Mouse (Mus musculus): Measurements from ENCODE around the gene Nr2f2. TPM values are rescaled to one million over a fixed set of nuclear protein-coding genes. Genes with fewer than 3 reads are reported as not detected.

Gene Nr2f2
- polyA plus RNA-seq, 1 experiment from 2014 or later = 62.3 TPM

DNA sequence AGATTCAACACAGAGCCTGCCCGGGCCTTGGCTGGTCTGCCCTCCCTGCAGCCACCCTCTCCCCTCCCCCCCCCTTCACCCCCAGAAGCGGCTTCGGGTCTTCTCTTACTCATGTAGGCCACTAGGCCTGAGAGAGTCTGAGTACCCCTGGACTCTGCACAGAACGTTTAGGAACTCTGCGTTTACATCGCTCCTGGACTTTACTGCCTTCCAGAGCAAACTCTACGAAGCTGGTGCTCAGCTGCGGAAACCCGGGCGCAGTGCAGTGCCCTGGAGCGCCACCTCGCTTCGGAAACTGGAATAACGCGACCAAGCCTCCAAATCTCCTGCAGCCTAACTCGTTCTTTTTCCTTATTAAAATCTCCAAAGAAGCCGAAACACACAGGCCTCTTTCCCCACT is 31.7 kb downstream of the Nr2f2 start:
- 1% methylated on average over 17 of the region's 17 CpGs for WGBS
- no peak overlapping the region for H3K27ac ChIP-seq
- peak overlapping the region; percentile 56 for H3K4me2 ChIP-seq (replicated peaks)
- no peak overlapping the region for H3K9ac ChIP-seq
- H3K9me3 ChIP-seq = no peaks in the 10 kb centered on the region
- H3K4me1 ChIP-seq = peaks cover 40% of the 10 kb centered on the region
- peak overlapping the region; percentile 25; the same call in 1 of the 2 replicates for H3K4me3 ChIP-seq
- peaks cover 97% of the 10 kb centered on the region for H3K27me3 ChIP-seq
- no peaks in the 10 kb centered on the region for H3K36me3 ChIP-seq
- peak; percentile 33 for ATAC-seq (ENCODE audit: low FRiP score, low read depth)

DNA sequence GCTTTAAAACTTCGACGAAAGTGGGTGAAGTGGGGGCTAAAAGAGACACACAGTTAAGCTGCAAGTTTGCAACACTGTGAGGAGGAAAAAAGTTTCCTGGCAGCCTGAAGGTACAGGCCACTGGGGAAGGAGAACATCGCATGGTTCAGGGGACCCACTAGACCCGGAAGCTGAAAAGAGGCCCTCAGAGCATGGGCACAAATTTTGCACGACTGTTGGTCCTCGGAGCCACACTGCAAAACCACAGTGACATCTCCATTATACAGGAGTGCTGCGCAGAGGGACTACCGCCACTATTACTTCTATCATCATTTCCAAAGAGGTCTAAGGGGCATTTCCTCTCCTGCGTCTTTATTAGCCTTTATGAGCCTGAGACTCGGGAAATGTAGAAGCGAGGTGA is 32.7 kb downstream of the Nr2f2 start:
- peaks cover 97% of the 10 kb centered on the region for H3K27me3 ChIP-seq
- WGBS = 4% methylated on average over 11 of the region's 11 CpGs
- H3K27ac ChIP-seq = no peak overlapping the region
- H3K4me3 ChIP-seq = no peak overlapping the region
- peaks cover 40% of the 10 kb centered on the region for H3K4me1 ChIP-seq
- H3K9me3 ChIP-seq = no peaks in the 10 kb centered on the region
- H3K36me3 ChIP-seq = no peaks in the 10 kb centered on the region
- no peak for ATAC-seq (ENCODE audit: low FRiP score, low read depth)
- H3K9ac ChIP-seq = no peak overlapping the region
- H3K4me2 ChIP-seq (replicated peaks) = no peak overlapping the region

DNA sequence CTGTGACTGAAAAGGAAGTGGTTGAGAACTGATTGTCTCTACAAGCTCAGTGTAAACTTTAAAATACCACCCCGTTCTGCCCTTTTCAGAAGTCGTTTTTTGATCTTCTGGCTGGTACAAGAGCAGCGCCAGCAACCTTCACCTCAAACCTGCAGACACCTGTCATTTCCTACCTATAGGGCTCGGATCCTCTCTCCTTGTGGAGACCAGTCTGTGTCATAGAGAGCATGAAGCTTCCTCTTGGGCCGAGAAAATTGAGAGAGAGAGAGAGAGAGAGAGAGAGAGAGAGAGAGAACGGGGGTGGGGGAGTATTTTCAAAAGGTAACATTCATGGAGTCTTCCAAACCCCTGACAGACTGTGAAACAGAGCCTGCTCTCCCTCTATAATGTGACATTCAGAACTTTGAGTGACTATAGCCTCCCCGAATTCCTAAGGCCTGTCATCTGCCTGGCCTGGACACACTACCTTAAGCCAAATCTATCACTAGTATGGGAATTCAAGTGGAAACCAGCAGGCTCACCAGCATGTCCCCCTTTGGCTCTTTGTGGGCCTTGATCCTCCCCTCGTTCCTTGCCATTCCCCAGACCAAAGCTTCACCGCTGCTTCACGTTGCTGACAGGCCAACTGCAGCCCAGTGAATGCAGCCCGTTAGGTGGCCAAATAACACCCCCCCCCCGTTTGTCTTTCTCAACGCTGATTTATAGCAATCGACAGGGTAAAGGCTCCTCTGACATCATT is 33.4 kb downstream of the Nr2f2 start:
- Histone ChIP-seq H3K4me1 (peaks cover 38% of the 10 kb centered on the region), H3K4me3 (no peak overlapping the region), H3K27ac (no peak overlapping the region), H3K4me2 (replicated peaks) (no peak overlapping the region), H3K27me3 (peaks cover 97% of the 10 kb centered on the region), H3K9me3 (no peaks in the 10 kb centered on the region), H3K9ac (no peak overlapping the region), H3K36me3 (no peaks in the 10 kb centered on the region)
- no peak for ATAC-seq (ENCODE audit: low FRiP score, low read depth)
- 9% methylated on average over 14 of the region's 14 CpGs for WGBS

DNA sequence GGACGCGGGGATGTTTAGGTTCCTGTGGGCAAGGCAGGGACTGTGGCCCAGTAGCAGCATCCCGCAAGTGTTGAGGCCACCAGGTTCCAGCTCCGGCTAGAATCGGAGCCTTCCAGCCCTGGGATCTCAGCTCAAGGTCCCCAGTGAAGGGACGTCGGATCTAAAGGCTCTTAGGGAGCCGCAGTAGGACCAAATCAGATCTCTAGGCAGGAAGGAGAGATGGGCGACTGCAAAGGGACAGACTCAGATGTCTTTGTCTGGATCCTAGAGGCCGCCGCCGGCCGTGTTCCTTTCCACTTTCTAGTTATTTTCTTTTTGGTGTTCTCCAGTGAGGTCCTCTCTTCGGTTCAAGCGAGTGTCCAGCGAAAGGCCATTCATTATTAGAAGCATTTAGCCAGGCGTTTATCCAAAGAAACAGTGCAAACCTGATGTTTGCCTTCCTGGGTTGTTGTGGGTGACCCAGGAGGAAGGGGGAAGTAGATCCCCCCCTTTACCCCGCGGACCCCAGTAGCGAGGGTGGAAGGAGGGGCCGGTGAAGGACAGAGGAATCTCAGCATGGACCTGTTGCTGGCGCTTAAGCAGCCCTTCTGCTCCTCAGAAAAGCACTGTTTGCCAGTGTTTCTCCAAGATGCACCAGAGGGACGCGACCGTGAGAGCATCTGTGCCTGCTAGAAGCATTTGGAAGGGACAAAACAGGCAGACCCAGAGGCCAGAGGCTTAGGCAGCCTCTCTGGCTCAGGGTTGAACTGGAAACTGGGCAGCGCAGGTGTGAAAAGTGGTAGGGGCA is 34.3 kb downstream of the Nr2f2 start:
- no peak overlapping the region for H3K27ac ChIP-seq
- H3K9ac ChIP-seq = peak overlapping the region; percentile 53; the same call in 1 of the 2 replicates
- no peaks in the 10 kb centered on the region for H3K9me3 ChIP-seq
- H3K4me3 ChIP-seq = peak overlapping the region; percentile 46
- H3K4me2 ChIP-seq (replicated peaks) = peak overlapping the region; percentile 81
- H3K36me3 ChIP-seq = no peaks in the 10 kb centered on the region
- H3K27me3 ChIP-seq = peaks cover 97% of the 10 kb centered on the region
- WGBS = 3% methylated on average over 26 of the region's 26 CpGs
- peaks cover 29% of the 10 kb centered on the region for H3K4me1 ChIP-seq
- no peak for ATAC-seq (ENCODE audit: low FRiP score, low read depth)

DNA sequence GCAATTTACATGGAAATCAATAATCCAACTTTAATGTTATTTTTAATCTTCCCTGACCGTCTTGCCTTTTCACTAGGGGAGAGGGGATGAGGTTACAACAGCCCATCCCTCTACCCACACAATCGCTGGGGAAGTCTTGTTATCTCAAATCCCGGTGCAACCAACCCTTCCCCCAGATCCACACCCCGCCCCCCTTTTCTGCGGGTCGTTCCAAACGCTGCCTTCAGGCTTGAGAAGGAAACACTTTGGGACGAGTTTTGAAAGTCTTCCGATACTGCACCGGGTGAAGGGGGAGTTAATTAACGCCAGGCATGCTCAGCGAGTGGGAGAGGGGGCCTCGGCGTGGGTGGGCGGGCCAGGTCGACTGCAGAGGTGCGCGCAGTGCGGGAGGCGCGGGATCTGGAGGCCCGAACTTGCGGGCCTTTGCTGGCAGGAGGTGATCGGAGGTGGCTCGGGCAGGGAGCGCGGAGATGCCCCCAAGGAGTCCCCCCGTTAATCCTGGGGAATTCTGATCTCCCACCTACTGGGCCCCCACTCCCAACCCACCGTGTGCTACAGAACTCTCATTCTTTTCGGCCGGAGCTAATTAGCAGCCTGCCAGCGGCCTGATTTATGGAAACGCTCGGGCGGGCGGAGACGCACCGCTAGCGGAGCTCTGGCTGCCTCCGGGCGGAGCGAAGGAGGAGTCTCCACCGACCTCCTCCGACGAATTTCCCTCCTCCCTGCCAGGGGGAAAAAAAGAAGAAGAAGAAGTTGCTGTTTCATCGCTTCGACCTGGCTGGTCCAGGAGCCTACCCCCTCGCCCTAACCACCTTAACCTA is 35.1 kb downstream of the Nr2f2 start:
- Histone ChIP-seq H3K36me3 (no peaks in the 10 kb centered on the region), H3K27ac (no peak overlapping the region), H3K27me3 (peaks cover 97% of the 10 kb centered on the region), H3K4me3 (peak overlapping the region; percentile 46), H3K4me2 (replicated peaks) (peak overlapping the region; percentile 81), H3K4me1 (peaks cover 30% of the 10 kb centered on the region), H3K9me3 (no peaks in the 10 kb centered on the region), H3K9ac (peak overlapping the region; percentile 53)
- under 1% methylated on average over 48 of the region's 48 CpGs for WGBS
- peak; percentile 65 for ATAC-seq (ENCODE audit: low FRiP score, low read depth)

DNA sequence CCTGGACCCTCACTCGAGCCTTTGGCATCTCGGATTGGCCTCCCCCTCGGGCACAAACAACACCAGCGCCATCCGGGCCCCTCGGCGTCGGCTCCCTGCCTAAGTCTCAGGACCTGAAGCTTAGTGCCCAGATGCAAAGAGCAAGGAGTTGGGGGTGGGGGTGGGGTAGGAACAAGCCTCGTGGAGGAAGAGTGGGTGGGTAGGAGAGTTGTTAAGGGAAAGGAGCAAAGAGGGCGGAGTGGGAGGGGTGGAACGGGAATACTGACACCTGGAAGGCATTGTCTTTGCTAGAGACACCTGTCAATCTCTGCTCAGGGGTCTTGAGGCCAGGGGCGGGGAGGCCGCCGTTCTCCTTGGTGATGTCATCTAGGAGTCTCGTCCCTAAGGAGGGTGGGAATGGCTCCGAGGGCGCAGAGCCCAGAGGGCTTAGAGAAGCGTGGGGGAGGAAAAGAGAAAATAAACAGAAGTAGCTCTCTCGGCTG is 35.7 kb downstream of the Nr2f2 start:
- H3K9ac ChIP-seq = no peak overlapping the region
- H3K4me1 ChIP-seq = peaks cover 34% of the 10 kb centered on the region
- WGBS = under 1% methylated on average over 19 of the region's 19 CpGs
- peak overlapping the region; percentile 81 for H3K4me2 ChIP-seq (replicated peaks)
- no peak for ATAC-seq (ENCODE audit: low FRiP score, low read depth)
- H3K4me3 ChIP-seq = peak overlapping the region; percentile 46
- no peaks in the 10 kb centered on the region for H3K36me3 ChIP-seq
- H3K27me3 ChIP-seq = peaks cover 97% of the 10 kb centered on the region
- no peaks in the 10 kb centered on the region for H3K9me3 ChIP-seq
- no peak overlapping the region for H3K27ac ChIP-seq

DNA sequence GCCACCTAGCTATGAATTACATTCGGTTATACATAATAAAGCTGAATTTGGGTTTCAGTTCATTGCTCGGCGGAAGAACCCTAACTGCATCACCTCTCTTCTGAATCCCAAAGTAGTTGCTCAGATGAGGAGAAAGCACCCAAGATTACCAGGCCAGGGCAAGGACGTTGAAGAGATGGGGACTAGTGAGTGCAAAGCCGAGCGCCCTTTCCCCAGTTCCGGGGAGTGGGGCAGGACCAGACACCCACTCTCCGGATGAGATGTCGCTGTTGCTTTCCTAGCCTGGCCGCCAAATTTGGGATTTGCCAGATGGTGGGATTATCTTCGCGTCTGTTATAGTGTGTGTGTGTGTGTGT is 36.4 kb downstream of the Nr2f2 start:
- Histone ChIP-seq H3K36me3 (no peaks in the 10 kb centered on the region), H3K4me2 (replicated peaks) (no peak overlapping the region; the same call in 1 of the 2 replicates), H3K4me3 (peak overlapping the region; percentile 7; the same call in 1 of the 2 replicates), H3K9me3 (no peaks in the 10 kb centered on the region), H3K4me1 (peaks cover 34% of the 10 kb centered on the region), H3K27me3 (peaks cover 97% of the 10 kb centered on the region), H3K27ac (no peak overlapping the region), H3K9ac (no peak overlapping the region)
- 3% methylated on average over 12 of the region's 12 CpGs for WGBS
- no peak for ATAC-seq (ENCODE audit: low FRiP score, low read depth)

DNA sequence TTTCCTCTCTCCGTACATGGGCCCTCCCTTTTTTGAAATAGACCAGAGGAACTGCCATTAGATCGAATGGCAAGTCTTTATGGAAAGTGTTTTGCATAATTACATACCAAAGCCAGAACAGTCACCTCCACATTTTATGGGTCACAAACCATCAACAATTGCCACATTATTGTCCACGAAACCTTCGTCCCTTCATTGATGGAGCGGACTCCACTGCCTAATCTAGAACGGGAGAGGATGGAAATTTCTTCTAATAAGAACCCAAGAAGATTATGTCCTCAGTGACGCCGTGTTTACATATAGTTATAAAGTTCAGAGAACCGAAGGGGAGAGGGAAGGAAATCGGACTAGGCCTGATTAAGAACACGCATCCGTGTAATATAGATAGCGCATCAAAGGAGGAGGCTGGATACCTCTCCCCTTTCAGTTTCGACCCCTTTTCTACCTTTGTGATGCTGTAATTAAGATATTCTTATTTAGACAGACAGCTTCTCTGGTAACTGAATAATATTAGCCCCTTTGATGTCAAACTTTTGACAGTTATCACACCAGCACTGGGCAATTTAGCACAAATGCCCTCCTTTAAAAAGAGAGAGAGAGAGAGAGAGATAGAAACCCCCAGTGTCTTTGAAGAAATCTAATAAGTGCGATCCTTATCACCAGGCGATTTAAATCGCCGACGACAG is 36.9 kb downstream of the Nr2f2 start:
- Histone ChIP-seq H3K4me3 (no peak overlapping the region), H3K4me1 (peaks cover 32% of the 10 kb centered on the region), H3K27ac (no peak overlapping the region), H3K4me2 (replicated peaks) (no peak overlapping the region), H3K36me3 (no peaks in the 10 kb centered on the region), H3K9ac (no peak overlapping the region), H3K27me3 (peaks cover 98% of the 10 kb centered on the region), H3K9me3 (no peaks in the 10 kb centered on the region)
- 8% methylated on average over 19 of the region's 19 CpGs for WGBS
- ATAC-seq (ENCODE audit: low FRiP score, low read depth) = no peak

DNA sequence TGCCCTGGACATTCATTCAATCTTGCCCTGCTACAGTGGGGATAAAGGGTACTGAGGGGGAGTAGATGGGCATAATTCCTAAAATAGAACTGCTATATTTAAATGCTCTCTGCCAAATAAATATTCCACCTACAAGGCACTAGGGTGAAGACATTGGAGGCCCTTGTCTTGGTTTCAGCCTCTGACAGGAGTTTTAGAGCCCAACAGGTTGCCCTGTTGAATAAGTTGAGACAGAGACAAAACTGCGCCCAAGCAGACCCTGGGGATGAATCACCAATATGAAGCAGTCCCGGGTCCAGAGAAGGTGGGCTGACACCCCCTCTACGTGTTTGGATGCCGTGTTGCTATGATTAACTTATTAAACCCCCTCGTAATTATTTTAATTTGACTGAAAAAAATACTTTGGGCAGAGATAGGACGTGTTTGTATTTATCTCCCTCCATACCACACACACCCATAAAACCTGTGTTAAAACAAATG is 37.5 kb downstream of the Nr2f2 start:
- H3K9ac ChIP-seq = no peak overlapping the region
- 5% methylated on average over 6 of the region's 6 CpGs for WGBS
- no peak overlapping the region for H3K27ac ChIP-seq
- no peaks in the 10 kb centered on the region for H3K9me3 ChIP-seq
- H3K4me2 ChIP-seq (replicated peaks) = no peak overlapping the region
- no peak overlapping the region for H3K4me3 ChIP-seq
- H3K4me1 ChIP-seq = peaks cover 32% of the 10 kb centered on the region
- H3K27me3 ChIP-seq = peaks cover 100% of the 10 kb centered on the region
- no peaks in the 10 kb centered on the region for H3K36me3 ChIP-seq
- ATAC-seq (ENCODE audit: low FRiP score, low read depth) = no peak

DNA sequence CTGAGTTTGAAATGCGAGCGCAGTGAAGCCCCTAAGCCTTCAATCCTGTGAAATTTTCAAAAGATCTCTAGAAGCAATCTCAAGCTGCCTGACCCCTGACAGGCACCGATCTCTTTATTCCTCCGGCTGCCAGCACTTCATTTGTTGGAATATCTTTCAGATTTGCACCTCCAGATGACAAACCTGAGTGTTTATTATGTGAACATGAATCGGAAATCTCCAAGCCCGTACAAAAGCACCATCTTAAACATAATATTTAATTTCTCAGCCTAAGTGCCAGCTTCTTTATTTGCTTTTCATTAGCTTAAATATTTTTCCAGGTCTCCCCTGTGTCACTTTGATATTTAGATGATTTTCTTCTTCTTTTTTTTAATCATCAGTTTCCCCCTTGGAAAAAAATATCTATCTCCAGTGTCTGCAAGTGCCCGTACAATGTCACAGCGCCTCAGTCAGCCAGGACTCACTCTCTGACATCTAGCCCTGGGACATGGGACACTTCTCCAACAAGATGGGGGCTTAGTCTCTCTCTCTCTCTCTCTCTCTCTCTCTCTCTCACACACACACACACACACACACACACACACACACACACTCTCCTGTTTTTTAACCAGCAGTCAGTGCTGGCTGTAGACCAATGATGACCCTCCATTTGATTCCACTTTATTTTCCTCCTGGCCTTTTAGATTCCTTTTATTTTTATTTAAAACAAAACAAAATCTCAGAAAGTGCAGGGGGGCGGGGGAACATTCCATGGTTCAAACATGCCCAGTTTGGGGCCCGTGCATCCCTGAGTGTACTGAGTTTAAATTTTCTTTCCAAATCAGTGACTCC is 38.1 kb downstream of the Nr2f2 start:
- no peak for ATAC-seq (ENCODE audit: low FRiP score, low read depth)
- Histone ChIP-seq H3K4me3 (no peak overlapping the region), H3K27me3 (peaks cover 100% of the 10 kb centered on the region), H3K9ac (no peak overlapping the region), H3K9me3 (no peaks in the 10 kb centered on the region), H3K4me2 (replicated peaks) (no peak overlapping the region), H3K36me3 (no peaks in the 10 kb centered on the region), H3K27ac (no peak overlapping the region), H3K4me1 (peaks cover 35% of the 10 kb centered on the region)
- 6% methylated on average over 10 of the region's 10 CpGs for whole genome bisulfite sequencing

DNA sequence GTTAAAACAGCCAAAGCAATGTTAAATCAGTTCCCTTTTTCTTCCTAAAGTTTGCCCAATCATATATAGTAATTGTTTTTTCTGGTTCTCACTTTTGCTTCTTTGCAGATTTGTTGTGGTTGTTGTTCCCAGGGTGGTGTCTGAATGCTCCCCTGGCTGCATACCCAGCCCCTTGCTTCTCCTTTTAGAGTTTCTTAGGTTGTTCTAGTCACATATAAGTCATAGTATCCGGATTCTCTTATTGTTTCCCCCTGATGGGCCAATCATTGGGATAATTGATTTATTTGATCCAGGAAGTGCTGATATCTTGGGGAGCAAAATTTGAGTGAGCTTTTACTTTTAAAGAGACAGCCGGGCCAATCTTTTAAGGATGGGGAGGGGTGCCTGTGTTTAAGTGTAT is 39.3 kb downstream of the Nr2f2 start:
- ATAC-seq (ENCODE audit: low FRiP score, low read depth) = no peak
- Histone ChIP-seq H3K9ac (no peak overlapping the region), H3K36me3 (no peaks in the 10 kb centered on the region), H3K9me3 (no peaks in the 10 kb centered on the region), H3K4me3 (no peak overlapping the region), H3K27ac (no peak overlapping the region), H3K4me1 (peaks cover 30% of the 10 kb centered on the region), H3K4me2 (replicated peaks) (no peak overlapping the region), H3K27me3 (peaks cover 100% of the 10 kb centered on the region)
- 15% methylated on average over 2 of the region's 2 CpGs for WGBS
